Mouse (Mus musculus): ENCODE data around the gene Nop56.

The Nop56 gene

DNA sequence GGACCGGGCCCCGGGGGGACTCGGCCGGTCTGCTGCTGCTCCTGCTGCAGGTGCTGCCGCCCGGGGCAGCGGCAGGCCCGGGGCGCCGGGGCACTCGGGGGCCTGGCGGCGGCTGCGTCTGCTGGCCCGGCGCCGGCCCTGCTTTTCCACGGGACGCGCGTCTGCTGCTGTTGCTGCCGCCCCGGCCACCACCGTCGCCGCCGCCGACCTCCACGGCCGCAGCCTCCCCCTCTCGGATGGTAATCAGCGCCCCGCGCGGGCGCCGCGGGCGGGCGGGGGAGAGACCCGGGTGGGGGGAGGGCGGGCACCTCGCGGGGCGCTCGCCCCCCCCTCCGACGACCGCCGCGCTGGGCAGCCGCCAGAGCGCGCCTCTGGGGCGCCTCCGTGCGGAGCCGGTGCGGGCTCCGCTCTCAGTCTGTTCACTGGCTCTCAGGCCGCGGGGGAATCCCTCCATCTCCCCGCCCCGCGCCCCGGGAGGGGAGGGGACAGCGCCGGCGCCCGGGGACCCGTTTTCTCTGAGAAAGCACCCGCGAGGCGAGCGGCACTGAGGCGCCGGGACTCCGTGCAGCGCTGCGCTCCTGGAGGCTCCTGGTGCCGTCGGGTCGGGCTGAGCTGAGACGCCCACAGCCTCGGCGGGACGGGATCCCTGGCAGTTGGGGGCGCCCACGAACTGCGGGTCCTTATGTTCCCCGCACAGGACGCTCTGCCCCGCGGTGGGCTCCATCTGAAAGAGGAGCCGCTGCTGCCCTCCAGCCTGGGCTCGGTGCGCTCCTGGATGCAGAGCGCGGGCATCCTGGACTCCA is 21.3 kb downstream of the Nop56 start:
- DNase-seq, result peak; percentile 96

DNA sequence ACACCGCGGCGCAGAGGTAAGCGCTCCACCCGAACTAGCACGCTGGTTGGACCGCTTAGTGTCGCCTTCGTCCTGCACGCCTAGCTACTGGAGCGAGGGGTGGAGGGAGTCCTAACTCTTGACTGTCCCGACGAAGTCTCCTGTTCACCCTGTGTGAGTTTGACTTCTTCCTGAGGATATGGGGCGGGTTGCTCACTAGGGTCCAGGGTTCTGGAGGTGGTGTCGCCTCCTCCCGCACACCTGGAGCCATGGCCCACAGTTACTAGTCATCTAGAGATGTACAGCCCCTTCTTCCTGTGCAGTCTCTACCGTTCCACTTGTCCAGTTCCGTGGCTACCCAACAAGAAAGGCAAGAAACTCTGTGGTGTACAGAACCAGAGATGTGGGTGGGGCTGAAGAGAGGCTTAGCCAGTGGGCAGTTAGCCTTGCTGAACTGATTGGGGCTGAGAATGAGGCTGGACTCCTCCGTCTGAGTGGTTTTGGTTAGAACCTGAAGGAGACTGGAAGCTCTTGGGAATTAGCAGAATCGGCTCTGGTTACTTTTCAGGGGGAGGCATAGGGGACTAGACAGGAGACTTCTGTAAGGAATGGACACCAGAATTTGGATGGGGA is 22.0 kb downstream of the Nop56 start:
- DNase-seq, result peak; percentile 89

DNA sequence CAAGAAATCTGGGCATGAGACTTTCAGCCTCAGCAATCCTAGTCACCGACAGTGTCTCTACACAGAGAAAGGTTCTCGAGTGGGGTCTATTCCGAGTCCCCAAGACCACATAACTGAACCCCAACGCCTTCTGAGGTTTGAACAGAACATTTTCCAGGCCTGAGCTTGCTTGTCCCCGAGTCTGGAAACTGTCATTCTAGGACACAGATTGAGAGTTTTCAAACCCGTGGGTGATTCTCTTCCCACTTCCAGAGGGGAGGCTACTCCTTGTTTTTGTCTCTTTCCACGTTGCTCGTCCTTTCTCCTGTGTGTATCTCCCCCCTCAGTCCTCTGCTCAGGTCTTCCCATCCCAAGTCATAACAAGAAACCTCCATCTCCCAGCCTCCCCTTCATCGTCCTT is 23.4 kb downstream of the Nop56 start:
- DNase-seq, result peak; percentile 83

DNA sequence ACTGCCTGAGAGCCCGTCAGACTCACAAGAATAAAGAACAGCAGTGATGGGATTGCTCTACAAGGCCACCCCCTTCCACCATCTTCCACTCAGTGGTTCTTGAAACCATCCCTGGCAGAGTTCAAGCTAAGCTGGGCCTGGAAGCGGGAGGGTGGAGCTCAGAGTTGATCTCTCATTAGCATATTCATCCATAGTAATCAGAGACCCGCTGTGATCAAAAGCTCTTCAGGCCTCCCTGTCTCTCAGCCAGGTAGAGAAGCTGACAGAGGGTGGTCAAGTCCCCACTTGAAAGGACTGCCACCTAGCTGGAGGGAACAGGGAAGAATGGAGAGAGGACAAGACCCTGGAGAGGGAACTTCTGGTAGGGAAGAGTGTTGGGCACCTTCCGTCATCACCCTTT is 28.8 kb downstream of the Nop56 start:
- no peak for DNase-seq

DNA sequence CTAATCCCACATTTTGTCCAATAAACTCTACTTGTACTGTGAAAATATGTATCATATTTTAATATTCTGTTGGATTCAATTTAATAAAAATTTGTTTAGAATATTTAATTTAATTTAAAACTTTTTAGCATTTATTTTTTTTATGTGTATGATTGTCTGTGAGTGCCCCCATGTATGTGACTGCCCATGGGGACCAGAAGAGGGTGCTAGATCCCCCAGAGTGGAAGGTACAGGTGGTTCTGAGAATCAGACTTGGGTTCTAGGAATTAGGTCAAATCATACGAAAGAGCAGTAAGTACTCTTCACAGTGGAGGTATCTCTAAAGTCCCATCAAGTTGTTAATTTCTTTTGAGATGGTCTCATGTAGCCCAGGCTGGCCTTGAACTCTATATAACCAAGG is 52.8 kb downstream of the Nop56 start:
- DNase-seq, result peak; percentile 3

All from heart, adult 11 months (tissue).